Mouse (Mus musculus): ENCODE results near the gene Skil. TPM values are rescaled to one million over a fixed set of nuclear protein-coding genes. Genes with fewer than 3 reads are reported as not detected.

Gene Skil
- polyA plus RNA-seq (2015; fragmentation: Illumina TruSeq; extraction: RNeasy Lipid Tissue Mini Kit (QIAGEN cat#74804); ENCODE audit: insufficient read depth, low read depth, low replicate concordance): 4.0 TPM

DNA sequence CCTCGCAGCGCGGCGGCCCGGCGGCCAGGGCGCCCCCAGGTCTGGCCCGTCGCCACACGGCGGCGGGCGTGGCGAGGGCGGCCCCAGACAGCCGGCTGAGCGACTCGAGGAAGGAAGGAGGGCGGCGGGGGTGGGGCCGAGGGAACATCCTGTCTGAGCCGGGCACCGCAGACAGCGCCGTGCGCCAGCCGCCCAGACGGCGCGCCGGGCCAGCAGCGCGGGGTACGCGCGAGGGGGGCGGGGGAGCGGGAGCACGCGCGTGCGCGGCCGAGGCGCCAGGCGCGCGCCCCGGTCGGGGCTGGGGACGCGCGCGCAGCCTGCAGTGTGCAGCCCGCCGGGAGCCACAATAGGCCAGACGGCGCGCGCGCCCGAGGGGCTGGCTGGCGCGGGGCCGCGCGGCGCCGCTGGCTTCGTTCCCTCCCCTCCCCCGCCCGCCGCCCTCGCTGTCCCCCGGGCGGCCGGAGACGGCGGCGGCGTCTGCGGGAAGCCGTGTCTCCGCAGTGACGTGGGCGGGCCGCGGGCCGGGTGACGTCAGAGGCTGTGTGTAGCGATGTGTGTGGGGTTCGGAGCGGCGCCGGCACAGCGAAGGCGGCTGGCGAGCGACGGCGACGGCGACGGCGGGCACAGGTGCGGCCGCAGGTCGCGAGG is at the start of gene Skil:
Gene Skil (plus strand): TSS at position 528 of the 648 bp plus-strand sequence.

DNA sequence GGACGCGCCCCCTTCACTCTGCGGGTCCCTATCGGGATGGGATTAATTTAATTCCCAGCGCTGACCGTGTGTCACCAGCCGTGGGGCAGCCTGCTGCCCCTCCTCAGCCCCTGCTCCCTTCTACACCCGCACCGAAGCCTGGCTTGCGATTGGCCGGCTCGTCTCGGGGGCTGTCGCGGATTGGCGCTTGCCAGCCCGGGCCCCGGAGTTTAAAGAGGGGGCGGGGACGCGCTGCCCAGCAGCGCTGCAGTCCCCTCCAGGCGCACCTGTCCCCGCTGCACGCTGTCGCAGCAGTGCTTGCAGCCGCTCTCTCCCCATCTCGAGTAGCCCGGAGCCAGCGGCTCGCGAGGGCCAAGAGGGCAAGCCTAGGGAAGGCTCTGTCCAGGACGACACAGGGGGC is 54.8 kb downstream of the Skil start, which contains the start of gene Cldn11:
Gene Cldn11 (plus strand): TSS at position 215 of the 400 bp plus-strand sequence.

Other genes starting within 250 kb of the Skil start
- 0.65 TPM for gene Gpr160, start 239.1 kb upstream of the Skil start, polyA plus RNA-seq (2015; fragmentation: Illumina TruSeq; extraction: RNeasy Lipid Tissue Mini Kit (QIAGEN cat#74804); ENCODE audit: insufficient read depth, low read depth, low replicate concordance)
- 5.2 TPM for gene Phc3, start 125.6 kb upstream of the Skil start, polyA plus RNA-seq (2015; fragmentation: Illumina TruSeq; extraction: RNeasy Lipid Tissue Mini Kit (QIAGEN cat#74804); ENCODE audit: insufficient read depth, low read depth, low replicate concordance)
- gene Prkci, start 99.3 kb upstream of the Skil start, polyA plus RNA-seq (2015; fragmentation: Illumina TruSeq; extraction: RNeasy Lipid Tissue Mini Kit (QIAGEN cat#74804); ENCODE audit: insufficient read depth, low read depth, low replicate concordance): 5.6 TPM
- gene Cldn11, start 54.9 kb downstream of the Skil start, polyA plus RNA-seq (2015; fragmentation: Illumina TruSeq; extraction: RNeasy Lipid Tissue Mini Kit (QIAGEN cat#74804); ENCODE audit: insufficient read depth, low read depth, low replicate concordance): 0.44 TPM
- 2.6 TPM for gene Slc7a14, start 215.3 kb downstream of the Skil start, polyA plus RNA-seq (2015; fragmentation: Illumina TruSeq; extraction: RNeasy Lipid Tissue Mini Kit (QIAGEN cat#74804); ENCODE audit: insufficient read depth, low read depth, low replicate concordance)

Measured in pancreas, adult 10 weeks (tissue).